Mouse (Mus musculus) B cell, adult (primary cell): ENCODE data around the gene Bhmt. TPM values are rescaled to one million over a fixed set of nuclear protein-coding genes. Genes with fewer than 3 reads are reported as not detected.

Experiments used
- total RNA-seq: library from RNA; stranded (reverse); gene quantifications from 4 replicates; pipeline ENCODE4 v1.2.4, GENCODE M21; 2023; ENCODE audit not compliant: inconsistent age

Gene Bhmt
- 0.33 to 0.75 TPM (median 0.53 TPM) in 4 replicates for total RNA-seq

GRCm38 (mm10) chr13:93637282-93638245 is at the start of gene Bhmt:
Gene Bhmt, minus strand, starts transcription at chr13:93637961.

GRCm38 (mm10) chr13:93674131-93674561 is 36.4 kb upstream of the Bhmt start, which contains the start of the genes Bhmt2 and Dmgdh:
Gene Bhmt2, minus strand, starts transcription at chr13:93674302.
Gene Dmgdh, plus strand, starts transcription at chr13:93674433.

Other genes with a start within 250 kb of the Bhmt start
- 55.4 to 60.7 TPM (median 57.8 TPM) in 4 replicates for gene Jmy, start 138.2 kb downstream of the Bhmt start, total RNA-seq
- not detected in 4 replicates for gene Bhmt2, start 36.3 kb upstream of the Bhmt start, total RNA-seq
- not detected in 4 replicates for gene Dmgdh, start 36.5 kb upstream of the Bhmt start, total RNA-seq
- 9.3 to 10.7 TPM (median 10.1 TPM) in 4 replicates for gene Arsb, start 133.7 kb upstream of the Bhmt start, total RNA-seq